Mouse (Mus musculus): ENCODE data around the gene Dync1li1.

DNA sequence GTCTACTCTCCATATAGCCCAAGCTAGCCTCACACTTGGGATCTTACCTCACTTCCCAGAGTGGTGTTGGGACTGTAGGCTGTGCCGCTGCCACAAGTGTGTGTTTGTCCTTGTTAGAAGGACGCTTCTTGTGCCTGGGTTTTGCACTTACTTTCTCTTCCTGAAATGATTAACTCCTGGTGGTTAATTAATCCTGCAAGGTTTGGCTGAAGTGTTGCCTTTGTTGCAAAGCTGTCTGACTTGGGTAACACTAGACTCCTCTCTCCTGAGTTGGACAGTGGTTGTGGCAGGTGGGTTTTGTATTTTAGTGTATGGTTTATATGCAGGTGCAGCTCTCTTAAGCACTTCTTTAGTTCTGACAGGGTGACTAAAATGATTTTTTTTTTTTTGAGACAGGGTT lies 12.4 kb downstream of the Dync1li1 start:
- TF ChIP-seq CTCF (IDR thresholded peaks at IDR 0.05; ENCODE audit: control insufficient read depth, insufficient read depth, low read length) (no peak), POLR2A (IDR thresholded peaks at IDR 0.05; ENCODE audit: borderline replicate concordance, control insufficient read depth, low read depth, low read length) (no peak)
